ENCODE assay signal across 19 mouse cellular contexts in the genomic region with DNA sequence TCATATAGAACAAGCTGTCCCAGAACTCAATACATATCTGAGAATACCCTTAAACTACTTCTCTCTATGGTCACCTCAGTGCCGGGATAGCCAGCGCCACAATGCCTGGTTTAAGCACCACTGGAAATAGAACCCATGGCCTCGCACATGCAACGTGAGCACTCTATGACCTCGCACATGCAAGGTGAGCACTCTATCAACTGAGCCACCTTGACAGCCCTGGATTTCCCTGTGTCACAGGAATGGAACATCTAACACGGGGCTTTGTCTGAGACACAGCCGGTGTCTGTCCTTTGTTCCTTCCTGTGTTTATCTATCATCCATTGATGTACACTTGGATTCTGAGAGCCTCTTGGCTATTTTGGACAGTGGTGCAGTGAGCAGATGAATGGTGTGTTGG.
"Had no signal": no experiment of that assay in that cellular context is flagged by ENCODE, and none has a peak within 500 bp of the region (broad histone marks: within the 10 kb centered on the region; RNA-seq: fewer than 3 reads in every experiment).

No protein-coding gene starts in this region.

- H3K4me3 ChIP-seq: liver, embryonic 15.5 days; midbrain, embryonic 13.5 days; midbrain, embryonic 15.5 days; myocyte; neural tube, embryonic 13.5 days; neural tube, embryonic 15.5 days had no signal

- ATAC-seq: midbrain, embryonic 13.5 days; midbrain, embryonic 15.5 days had no signal

- H3K27me3 ChIP-seq: midbrain, embryonic 13.5 days; midbrain, embryonic 15.5 days; neural tube, embryonic 13.5 days; neural tube, embryonic 15.5 days had no signal

- DNase-seq: lung, adult 18-20 months; lung, embryonic 14.5 days; lung, postnatal 10 days; lung, postnatal 4 days; retina, postnatal 1 day; right cerebral cortex, adult 18-20 months; right cerebral cortex, postnatal 25 days; right cerebral cortex, postnatal 4 days; spleen, adult 18-20 months; thymus, adult 2 months; thymus, postnatal 25 days; thymus, postnatal 4 days had no signal

- H3K9ac ChIP-seq: liver, embryonic 15.5 days; lung, embryonic 14.5 days; midbrain, embryonic 13.5 days; midbrain, embryonic 15.5 days; neural tube, embryonic 13.5 days; neural tube, embryonic 15.5 days had no signal

- H3K27ac ChIP-seq: liver, embryonic 15.5 days; midbrain, embryonic 13.5 days; midbrain, embryonic 15.5 days; neural tube, embryonic 13.5 days; neural tube, embryonic 15.5 days had no signal

- H3K4me2 ChIP-seq: liver, embryonic 15.5 days; lung, embryonic 14.5 days; midbrain, embryonic 11.5 days; midbrain, embryonic 13.5 days; midbrain, embryonic 15.5 days; neural tube, embryonic 13.5 days; neural tube, embryonic 15.5 days had no signal

- H3K9me3 ChIP-seq: liver, embryonic 15.5 days; midbrain, embryonic 13.5 days; midbrain, embryonic 15.5 days; neural tube, embryonic 13.5 days; neural tube, embryonic 15.5 days had no signal

- H3K36me3 ChIP-seq: liver, embryonic 15.5 days; midbrain, embryonic 15.5 days had no signal
